Mouse (Mus musculus) stomach, embryonic 16.5 days (tissue): ENCODE results near the gene Cabp2. TPM values are rescaled to one million over a fixed set of nuclear protein-coding genes. Genes with fewer than 3 reads are reported as not detected.
"Not testable (repeated sequence)": the region's sequence is repeated elsewhere in the genome, so short reads cannot be mapped to it uniquely, and the experiment has no call there.

Experiments
- ATAC-seq: fragments of 200-750 bp; cut with Nextera tagmentation; 2 replicates; pipeline ENCODE4 v1.8.0; 2017; ENCODE audit warnings: moderate number of reproducible peaks, moderate TSS enrichment; ENCODE audit not compliant: insufficient read depth, low FRiP score
- H3K27ac ChIP-seq: fragments of 300-500 bp; sonication (generic); 2 replicates; pipeline ENCODE4 v1.5.1; 2014; ENCODE audit warnings: low read length
- H3K27me3 ChIP-seq: fragments of 300-500 bp; sonication (generic); 2 replicates; pipeline ENCODE4 v1.6.1; 2014; ENCODE audit warnings: low read length, control low read depth, mixed read lengths; ENCODE audit not compliant: control insufficient read depth, insufficient read depth
- H3K36me3 ChIP-seq: fragments of 300-500 bp; sonication (generic); 2 replicates; pipeline ENCODE4 v1.6.1; 2014; ENCODE audit warnings: low read length; ENCODE audit not compliant: control insufficient read depth, insufficient read depth
- H3K4me1 ChIP-seq: fragments of 300-500 bp; sonication (generic); 2 replicates; pipeline ENCODE4 v1.6.1; 2014; ENCODE audit warnings: low read length, control low read depth, mixed read lengths; ENCODE audit not compliant: control insufficient read depth, insufficient read depth
- H3K4me2 ChIP-seq: fragments of 300-500 bp; sonication (generic); 2 replicates; pipeline ENCODE4 v1.6.1; 2014; ENCODE audit warnings: low read depth, low read length, mixed read lengths
- H3K4me3 ChIP-seq: fragments of 300-500 bp; sonication (generic); replicated peaks from 2 replicates; pipeline ENCODE4 v1.5.1; 2014; ENCODE audit warnings: mild to moderate bottlenecking, low read length
- H3K9ac ChIP-seq: fragments of 300-500 bp; sonication (generic); 2 replicates; pipeline ENCODE4 v1.6.1; 2014; ENCODE audit warnings: low read length
- H3K9me3 ChIP-seq: fragments of 300-500 bp; sonication (generic); replicated peaks from 2 replicates; pipeline ENCODE4 v1.6.1; 2016; ENCODE audit warnings: low read length, control low read depth; ENCODE audit not compliant: control insufficient read depth
- WGBS: fragments of 180-500 bp; shearing (Covaris S2); extraction: QIAGEN DNeasy Blood & Tissue Kit; methylation state at CpG from one replicate; pipeline ENCODE4 v1.1.7; 2014; 5-methylcytosine and 5-hydroxymethylcytosine counted together
- polyA plus RNA-seq: library from polyadenylated mRNA; unstranded; fragments of >200 nt; fragmentation: Nextera tagmentation; extraction: Ambion mirVana; gene quantifications from 2 replicates; pipeline ENCODE4 v1.2.1, GENCODE M21; 2015

Gene Cabp2
- polyA plus RNA-seq, 1 experiment from 2014 or later: 2.9 TPM

- no peaks in the 10 kb centered on the region for H3K36me3 ChIP-seq
- no peaks in the 10 kb centered on the region for H3K9me3 ChIP-seq
- H3K27me3 ChIP-seq: no peaks in the 10 kb centered on the region
- no peak within 1 kb of the TSS for H3K9ac ChIP-seq
- no peak within 1 kb of the TSS for H3K4me3 ChIP-seq
- H3K4me1 ChIP-seq: 0 out of 2 replicates have a peak, but pooled peaks cover 4% of the 10 kb centered on the region
- ATAC-seq: peak; percentile 72
- 62% methylated on average over 15 of the region's 15 CpGs for WGBS
- peak within 1 kb of the TSS; percentile 33; the same call in 1 of the 2 replicates for H3K27ac ChIP-seq
- H3K4me2 ChIP-seq: no peak within 1 kb of the TSS
Observed at GRCm38 (mm10) chr19:4059069-4059740, 22.2 kb upstream of the Cabp2 start, which contains the start of gene Gstp3. TSS of gene Gstp3 (minus strand) at chr19:4059569.

GRCm38 (mm10) chr19:4060044-4060898, 21.1 kb upstream of the Cabp2 start:
- H3K4me3 ChIP-seq, H3K27ac ChIP-seq, H3K27me3 ChIP-seq, H3K4me2 ChIP-seq, H3K9ac ChIP-seq, H3K36me3 ChIP-seq, H3K9me3 ChIP-seq, H3K4me1 ChIP-seq, ATAC-seq: not testable (repeated sequence)
- 85% methylated on average over 8 of the region's 8 CpGs for WGBS

- no peak for ATAC-seq
- Histone ChIP-seq H3K27ac (no peak overlapping the region), H3K36me3 (no peaks in the 10 kb centered on the region), H3K9me3 (no peaks in the 10 kb centered on the region), H3K4me1 (no peaks in the 10 kb centered on the region), H3K4me3 (no peak overlapping the region), H3K4me2 (no peak overlapping the region), H3K27me3 (no peaks in the 10 kb centered on the region), H3K9ac (no peak overlapping the region)
- WGBS: 90% methylated on average over 5 of the region's 6 CpGs
Observed at GRCm38 (mm10) chr19:4060899-4061465, 20.4 kb upstream of the Cabp2 start.

- ATAC-seq, H3K4me2 ChIP-seq, H3K9me3 ChIP-seq, H3K27me3 ChIP-seq, H3K9ac ChIP-seq, H3K27ac ChIP-seq, H3K4me1 ChIP-seq, H3K4me3 ChIP-seq, H3K36me3 ChIP-seq: not testable (repeated sequence)
- WGBS: 54% methylated on average over 3 of the region's 4 CpGs
Observed at GRCm38 (mm10) chr19:4063357-4063756, 18.0 kb upstream of the Cabp2 start.

DNA sequence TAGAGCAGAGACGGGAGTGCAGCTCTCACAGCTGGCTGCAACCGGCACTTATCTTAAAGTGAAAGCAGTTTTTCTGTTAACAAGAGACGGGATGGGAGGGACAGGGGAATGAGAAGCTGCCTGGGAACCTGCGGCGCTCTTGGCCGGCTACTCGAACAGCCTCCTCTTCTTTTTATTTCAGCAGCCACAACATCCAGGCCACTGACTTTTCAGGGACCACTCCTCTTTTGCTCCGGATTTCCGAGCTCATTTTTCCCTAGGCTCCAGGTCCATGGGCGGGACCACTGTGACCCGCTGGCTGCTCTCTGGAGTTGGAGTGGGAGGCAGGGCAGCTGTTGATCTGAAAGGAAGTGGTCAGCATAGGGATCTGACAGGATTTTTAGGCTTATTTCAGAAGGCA, 16.9 kb upstream of the Cabp2 start:
- H3K27me3 ChIP-seq, H3K9ac ChIP-seq, ATAC-seq: not testable (repeated sequence)

GRCm38 (mm10) chr19:4066280-4066679, 15.1 kb upstream of the Cabp2 start:
- H3K27ac ChIP-seq: no peak overlapping the region
- H3K4me1 ChIP-seq: peaks cover 7% of the 10 kb centered on the region; the same call in 1 of the 2 replicates
- WGBS: 70% methylated on average over 6 of the region's 6 CpGs
- no peak overlapping the region for H3K4me2 ChIP-seq
- no peak overlapping the region for H3K4me3 ChIP-seq
- H3K9me3 ChIP-seq: no peaks in the 10 kb centered on the region
- H3K36me3 ChIP-seq: no peaks in the 10 kb centered on the region
- ATAC-seq: no peak
- no peaks in the 10 kb centered on the region for H3K27me3 ChIP-seq
- H3K9ac ChIP-seq: no peak overlapping the region

More for the DNA sequence above, 16.9 kb upstream of the Cabp2 start:
- not testable (repeated sequence) for H3K9me3 ChIP-seq, H3K27ac ChIP-seq, H3K4me3 ChIP-seq, H3K4me1 ChIP-seq, H3K36me3 ChIP-seq, H3K4me2 ChIP-seq
- WGBS: 0% methylated on average over 2 of the region's 11 CpGs

DNA sequence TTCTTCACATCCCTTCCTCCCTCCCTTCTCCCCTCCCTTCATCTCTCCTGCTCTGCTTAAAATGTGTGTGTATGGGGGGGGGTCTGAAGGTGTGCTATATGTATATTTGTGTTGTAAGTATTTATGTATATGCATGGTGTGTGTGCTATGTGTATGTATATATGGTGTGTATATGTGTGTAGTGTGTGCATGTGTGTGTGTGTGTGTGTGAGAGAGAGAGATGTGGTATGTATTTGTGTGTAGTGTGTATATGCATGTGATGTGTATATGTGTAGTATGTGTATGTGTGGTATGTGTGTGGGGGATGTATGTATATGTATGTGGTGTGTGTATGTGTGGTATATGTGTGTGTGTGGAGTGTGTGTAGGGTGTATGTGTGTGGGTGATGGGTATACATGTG, 14.5 kb upstream of the Cabp2 start:
- Histone ChIP-seq H3K27me3 (no peaks in the 10 kb centered on the region), H3K9ac (no peak overlapping the region), H3K27ac (no peak overlapping the region), H3K4me3 (no peak overlapping the region), H3K4me2 (no peak overlapping the region), H3K4me1 (peaks cover 7% of the 10 kb centered on the region; the same call in 1 of the 2 replicates), H3K9me3 (no peaks in the 10 kb centered on the region), H3K36me3 (no peaks in the 10 kb centered on the region)
- ATAC-seq: no peak

DNA sequence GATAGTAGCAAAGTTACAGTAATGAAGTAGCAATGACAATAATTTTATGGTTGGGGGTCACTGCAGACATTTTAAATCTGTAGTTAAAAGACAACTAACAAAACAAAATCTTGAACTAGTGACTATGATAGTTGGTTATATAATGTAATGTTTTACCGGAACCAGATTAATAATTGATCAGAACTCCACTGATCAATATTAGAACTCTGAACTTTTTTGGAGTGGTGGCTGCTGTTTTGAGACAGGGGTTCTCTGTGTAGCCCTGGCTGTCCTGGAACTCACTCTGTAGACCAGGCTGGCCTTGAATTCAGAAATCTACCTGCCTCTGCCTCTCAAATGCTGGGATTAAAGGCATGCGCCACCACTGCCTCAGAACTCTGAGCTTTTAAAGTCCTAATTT, 13.1 kb upstream of the Cabp2 start:
- H3K4me1 ChIP-seq, H3K4me2 ChIP-seq, H3K9me3 ChIP-seq, ATAC-seq, H3K27ac ChIP-seq, H3K9ac ChIP-seq, H3K36me3 ChIP-seq, H3K27me3 ChIP-seq, H3K4me3 ChIP-seq: not testable (repeated sequence)
- WGBS: 72% methylated on average over 2 of the region's 2 CpGs
